ENCODE assay signal across 8 mouse cellular contexts in the genomic region with DNA sequence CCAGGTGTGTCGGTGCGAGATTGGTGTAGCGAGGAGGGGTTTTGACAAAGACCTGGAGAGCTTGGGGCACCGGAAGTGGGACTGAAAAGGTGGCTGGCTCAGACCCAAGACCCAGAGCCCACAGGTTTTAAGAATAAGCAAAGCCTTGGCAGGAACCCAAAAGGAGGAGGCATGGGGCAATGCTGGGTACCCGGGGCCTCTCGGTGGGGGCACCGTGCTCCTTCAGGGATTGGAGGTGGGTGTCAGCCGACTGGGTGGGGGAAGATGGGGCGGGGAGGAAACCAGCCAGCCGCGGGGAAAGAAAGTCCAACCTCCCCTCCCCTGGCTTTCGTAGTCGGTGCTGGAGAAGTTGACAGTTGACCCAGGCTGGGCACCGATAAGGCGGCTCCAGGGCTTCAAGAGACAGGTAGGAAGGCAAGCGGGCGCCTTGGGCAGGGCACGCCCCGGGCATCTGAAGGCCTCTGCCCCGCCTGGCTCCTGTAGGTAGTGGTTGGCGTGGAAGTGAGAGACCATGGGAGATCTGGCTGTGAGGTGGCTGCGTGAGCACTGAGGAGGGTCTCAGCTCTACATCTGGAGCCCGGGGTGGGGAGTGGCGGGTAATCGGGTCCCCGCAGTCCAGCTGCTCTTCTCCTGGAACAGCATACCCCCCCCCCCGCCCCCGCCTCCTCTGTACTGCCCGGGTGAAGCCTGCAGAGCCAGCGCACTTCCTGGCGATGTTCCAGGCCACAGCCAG. TPM values are rescaled to one million over a fixed set of nuclear protein-coding genes. Genes with fewer than 3 reads are reported as not detected.
DNase-seq lines count a peak whose midpoint lies in the region; ATAC-seq and TF ChIP-seq lines count a peak whose summit lies in the region.

A gene (plus strand): TSS at position 324 of the 733 bp plus-strand sequence.

- no peak within 1 kb of the TSS for H3K27ac ChIP-seq in forebrain, embryonic 14.5 days (ENCODE audit: low read depth, low read length)
- peak within 1 kb of the TSS; percentile 67 for H3K27ac ChIP-seq in intestine, embryonic 15.5 days
- peak within 1 kb of the TSS; percentile 37; the same call in 1 of the 2 replicates for H3K27ac ChIP-seq in liver, embryonic 16.5 days (ENCODE audit: low read length)
- H3K27ac ChIP-seq in small intestine, adult 2 months (ENCODE audit: insufficient read depth, low read depth, low read length): peak within 1 kb of the TSS; percentile 56; the same call in 1 of the 2 replicates

- H3K4me1 ChIP-seq in forebrain, embryonic 14.5 days (ENCODE audit: control insufficient read depth, insufficient read depth, low read length): peaks cover 14% of the 10 kb centered on the region
- peaks cover 23% of the 10 kb centered on the region for H3K4me1 ChIP-seq in intestine, embryonic 15.5 days (replicated peaks)
- peaks cover 6% of the 10 kb centered on the region for H3K4me1 ChIP-seq in liver, embryonic 16.5 days (ENCODE audit: control insufficient read depth, low read depth, low read length)
- peaks cover 4% of the 10 kb centered on the region for H3K4me1 ChIP-seq in small intestine, adult 2 months (ENCODE audit: control insufficient read depth, insufficient read depth, insufficient read length, low read length)

- ATAC-seq in forebrain, embryonic 14.5 days: peak; percentile 69
- peak; percentile 65 for ATAC-seq in intestine, embryonic 15.5 days
- ATAC-seq in liver, embryonic 16.5 days (ENCODE audit: low read depth): no peak

- H3K9ac ChIP-seq in forebrain, embryonic 14.5 days (ENCODE audit: low read length): peak within 1 kb of the TSS; percentile 43
- peak within 1 kb of the TSS; percentile 47 for H3K9ac ChIP-seq in intestine, embryonic 15.5 days
- peak within 1 kb of the TSS; percentile 37 for H3K9ac ChIP-seq in liver, embryonic 16.5 days (ENCODE audit: low read depth, low read length)

- peak within 1 kb of the TSS; percentile 19 for H3K4me3 ChIP-seq in forebrain, embryonic 14.5 days (ENCODE audit: low read depth, low read length)
- H3K4me3 ChIP-seq in intestine, embryonic 15.5 days (replicated peaks): peak within 1 kb of the TSS; percentile 35
- H3K4me3 ChIP-seq in liver, embryonic 16.5 days (ENCODE audit: low read depth, low read length): peak within 1 kb of the TSS; percentile 48
- peak within 1 kb of the TSS; percentile 62 for H3K4me3 ChIP-seq in small intestine, adult 2 months (ENCODE audit: low read depth, low read length)

- no peaks in the 10 kb centered on the region for H3K36me3 ChIP-seq in forebrain, embryonic 14.5 days (ENCODE audit: control insufficient read depth, insufficient read depth, low read length)
- H3K36me3 ChIP-seq in intestine, embryonic 15.5 days: no peaks in the 10 kb centered on the region
- H3K36me3 ChIP-seq in liver, embryonic 16.5 days (ENCODE audit: control insufficient read depth, insufficient read depth): no peaks in the 10 kb centered on the region
- no peaks in the 10 kb centered on the region for H3K36me3 ChIP-seq in small intestine, adult 2 months (ENCODE audit: control insufficient read depth, insufficient read depth, low read length)

- peak; percentile 30 to 65 for DNase-seq in adrenal gland, adult (ENCODE audit: inconsistent age in 2 of 2, low spot score in 1 of 2)
- DNase-seq in adrenal gland, adult 8-10 months: no peak
- DNase-seq in CD4-positive, CD25-positive, alpha-beta regulatory T cell, adult 2 months (ENCODE audit: low read depth, low spot score): peak; percentile 51
- DNase-seq in forebrain, embryonic 14.5 days (ENCODE audit: low spot score): peak; percentile 66
- no peak for DNase-seq in urinary bladder, postnatal 4 days (ENCODE audit: low spot score in 2 of 2)

- no peak for TF ChIP-seq POLR2A in small intestine, adult 2 months (IDR thresholded peaks at IDR 0.05; ENCODE audit: low read depth, low read length)

- H3K4me2 ChIP-seq in forebrain, embryonic 14.5 days (ENCODE audit: low read length): peak within 1 kb of the TSS; percentile 61
- peak within 1 kb of the TSS; percentile 80 for H3K4me2 ChIP-seq in intestine, embryonic 15.5 days (replicated peaks)
- H3K4me2 ChIP-seq in liver, embryonic 16.5 days (ENCODE audit: low read depth, low read length): peak within 1 kb of the TSS; percentile 57

- no peaks in the 10 kb centered on the region for H3K27me3 ChIP-seq in forebrain, embryonic 14.5 days (replicated peaks; ENCODE audit: control insufficient read depth, insufficient read depth, low read length)
- H3K27me3 ChIP-seq in intestine, embryonic 15.5 days (replicated peaks): no peaks in the 10 kb centered on the region
- H3K27me3 ChIP-seq in liver, embryonic 16.5 days (ENCODE audit: control insufficient read depth, insufficient read depth, low read depth, low read length): peaks cover 22% of the 10 kb centered on the region
- no peaks in the 10 kb centered on the region; the same call in 1 of the 2 replicates for H3K27me3 ChIP-seq in small intestine, adult 2 months (ENCODE audit: control insufficient read depth, insufficient read depth, low read length)

- WGBS in forebrain, embryonic 14.5 days: 13% methylated on average over 27 of the region's 31 CpGs
- WGBS in intestine, embryonic 15.5 days: 9% methylated on average over 30 of the region's 31 CpGs
- WGBS in liver, embryonic 16.5 days (ENCODE audit: insufficient replicate concordance): 6% methylated on average over 26 of the region's 31 CpGs
- 3% methylated on average over 31 of the region's 31 CpGs for WGBS in small intestine, adult 2 months

- H3K9me3 ChIP-seq in forebrain, embryonic 14.5 days (replicated peaks; ENCODE audit: control insufficient read depth, low read length): no peaks in the 10 kb centered on the region
- H3K9me3 ChIP-seq in intestine, embryonic 15.5 days: no peaks in the 10 kb centered on the region
- H3K9me3 ChIP-seq in liver, embryonic 16.5 days (replicated peaks; ENCODE audit: control insufficient read depth, low read length): no peaks in the 10 kb centered on the region

- TF ChIP-seq CTCF in small intestine, adult 2 months (IDR thresholded peaks at IDR 0.05; ENCODE audit: extremely low read depth, insufficient read length, insufficient replicate concordance, low read depth, low read length): no peak

RNA-seq across cellular contexts. Expression of the gene that starts here (rescaled TPM):
- 1 to 10 TPM; 2.4 to 4.1 (median 3.2) TPM for total RNA-seq in adrenal gland, adult 8-10 months (2022)
- 0.09 and 0.11 TPM in 2 replicates for polyA plus RNA-seq in forebrain, embryonic 14.5 days (2014; fragmentation: Nextera tagmentation; extraction: Ambion mirVana)
- polyA plus RNA-seq in intestine, embryonic 15.5 days (2015; fragmentation: Nextera tagmentation; extraction: Ambion mirVana): 3.6 and 3.7 TPM in 2 replicates
- 1.3 and 1.7 TPM in 2 replicates for polyA plus RNA-seq in liver, embryonic 16.5 days (2015; fragmentation: Nextera tagmentation; extraction: Ambion mirVana)
- polyA plus RNA-seq in small intestine, adult 2 months (2012; rRNA removed): 6.7 and 11.7 TPM in 2 replicates

Comparison
In these comparisons a context has a peak if more than half of its experiments do, and no peak if none do; other contexts are left out.
1. DNase-seq: peak in adrenal gland, adult (2 of 2) and CD4-positive, CD25-positive, alpha-beta regulatory T cell, adult 2 months (single experiment); none in adrenal gland, adult 8-10 months (single experiment) and urinary bladder, postnatal 4 days (0 of 2).
2. Peak in DNase-seq, ATAC-seq, H3K4me3 ChIP-seq, H3K9ac ChIP-seq and H3K4me2 ChIP-seq in forebrain, embryonic 14.5 days; RNA of the gene not detected or under 1 TPM.
3. Peak in every context shown above with its lines, with median percentiles within 50 percentile points of each other: H3K4me2 ChIP-seq, H3K4me3 ChIP-seq and H3K9ac ChIP-seq.